Mouse (Mus musculus) cerebellum, adult 8-10 months (tissue): ENCODE results near the gene Rdh19.
"Not testable (repeated sequence)": the region's sequence is repeated elsewhere in the genome, so short reads cannot be mapped to it uniquely, and the experiment has no call there.

ENCODE experiments used
- DNase-seq: peaks from one replicate; pipeline ENCODE4 v3.0.0; 2022

The Rdh19 gene

DNA sequence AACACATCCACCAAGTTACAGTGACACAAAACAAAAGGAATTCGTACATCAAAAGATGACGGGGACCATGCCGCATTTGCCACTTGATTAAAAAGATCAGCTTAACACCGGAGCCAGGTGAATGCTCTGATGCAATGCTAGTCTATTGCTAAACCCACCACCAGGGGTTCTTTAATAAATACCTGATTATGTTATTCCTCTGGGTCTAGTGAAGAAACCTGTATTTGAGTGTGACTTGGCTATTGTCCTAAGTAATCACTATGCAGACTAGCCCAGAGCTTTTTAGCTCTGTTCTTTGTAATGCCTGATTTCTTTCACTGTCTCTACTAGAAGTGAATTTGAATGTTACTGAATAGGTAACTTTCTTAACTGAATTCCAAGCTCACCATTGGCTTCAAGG is 31.3 kb downstream of the Rdh19 start:
- no peak for DNase-seq

DNA sequence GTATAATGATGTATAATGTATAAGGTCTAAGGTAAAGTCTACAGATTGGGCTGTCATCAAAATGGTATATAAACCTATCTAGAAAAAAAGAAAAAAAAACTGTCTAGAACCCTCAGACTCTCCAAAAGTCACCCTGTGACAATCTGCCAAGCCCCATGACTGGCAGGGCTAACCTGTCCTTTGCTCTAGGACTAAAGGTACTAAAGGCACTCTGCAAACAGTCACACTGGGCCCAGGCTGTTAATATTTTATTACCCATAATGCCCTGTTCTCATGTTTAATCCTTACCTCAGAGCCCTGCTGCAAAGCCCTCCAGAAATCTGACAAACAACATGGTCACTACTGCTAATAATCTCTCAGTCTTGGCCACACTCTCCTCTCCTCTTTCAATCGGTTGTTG is 36.8 kb downstream of the Rdh19 start:
- DNase-seq = no peak

DNA sequence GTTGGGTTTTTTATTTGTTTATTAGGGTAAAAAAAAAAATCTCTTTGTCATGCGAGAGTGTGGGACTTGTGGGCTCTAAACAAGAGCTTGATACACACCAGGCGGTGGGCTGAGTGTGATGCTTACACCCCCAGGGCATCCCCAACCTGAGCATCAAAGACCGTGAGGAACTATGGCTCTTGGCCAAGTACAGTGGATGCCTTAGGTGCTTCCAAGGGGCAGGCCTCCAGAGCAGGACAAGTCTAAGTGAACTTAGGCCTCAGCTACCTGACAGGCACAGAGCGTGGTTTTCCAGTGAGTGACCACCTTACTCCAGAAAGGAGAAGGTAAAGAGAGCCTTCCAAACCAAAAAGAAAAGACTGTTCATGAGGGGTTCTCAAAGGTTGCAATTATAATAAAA is 37.2 kb downstream of the Rdh19 start:
- DNase-seq = no peak

DNA sequence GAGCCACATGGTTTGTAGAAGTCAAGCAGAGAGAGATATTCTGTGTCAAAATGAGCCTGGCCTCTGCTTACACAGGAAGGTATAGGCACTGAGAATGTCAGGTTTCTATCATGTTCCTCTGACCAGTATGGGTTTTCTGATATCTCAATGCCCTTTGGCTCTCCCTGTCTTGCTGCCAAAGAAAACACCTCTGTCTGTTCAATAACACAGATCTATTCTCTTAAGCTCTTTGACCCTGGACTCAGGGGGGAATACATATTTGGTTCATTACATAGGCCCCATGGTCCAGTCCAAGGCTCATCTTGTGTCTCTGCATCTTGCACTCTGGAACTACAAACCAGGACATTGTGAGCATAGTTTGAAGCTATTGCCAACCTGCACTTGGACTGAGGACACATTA is 38.9 kb downstream of the Rdh19 start, which contains the start of gene Rdh7:
TSS of gene Rdh7 (minus strand) at position 213 of the 400 bp plus-strand sequence.
- DNase-seq = no peak

DNA sequence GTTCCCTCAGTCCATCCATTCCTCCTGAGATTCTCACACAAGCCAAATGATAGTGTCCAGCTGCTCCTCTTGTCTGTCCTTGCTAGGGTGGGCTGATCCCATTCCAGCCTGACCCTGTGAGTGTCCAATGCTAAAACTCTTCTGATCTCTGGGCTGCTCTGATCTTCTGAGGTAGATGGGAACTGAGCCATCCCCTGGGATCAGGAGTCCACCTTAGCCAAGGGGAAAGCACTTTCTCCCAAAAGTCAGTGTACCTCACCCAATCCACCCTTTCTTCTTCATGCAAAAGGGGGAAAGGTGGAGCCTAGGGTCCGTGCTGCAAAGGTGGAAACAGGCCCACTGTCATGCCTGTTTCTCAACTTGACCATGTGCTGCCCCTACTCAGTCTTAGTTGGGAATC is 41.8 kb downstream of the Rdh19 start:
- DNase-seq = no peak

DNA sequence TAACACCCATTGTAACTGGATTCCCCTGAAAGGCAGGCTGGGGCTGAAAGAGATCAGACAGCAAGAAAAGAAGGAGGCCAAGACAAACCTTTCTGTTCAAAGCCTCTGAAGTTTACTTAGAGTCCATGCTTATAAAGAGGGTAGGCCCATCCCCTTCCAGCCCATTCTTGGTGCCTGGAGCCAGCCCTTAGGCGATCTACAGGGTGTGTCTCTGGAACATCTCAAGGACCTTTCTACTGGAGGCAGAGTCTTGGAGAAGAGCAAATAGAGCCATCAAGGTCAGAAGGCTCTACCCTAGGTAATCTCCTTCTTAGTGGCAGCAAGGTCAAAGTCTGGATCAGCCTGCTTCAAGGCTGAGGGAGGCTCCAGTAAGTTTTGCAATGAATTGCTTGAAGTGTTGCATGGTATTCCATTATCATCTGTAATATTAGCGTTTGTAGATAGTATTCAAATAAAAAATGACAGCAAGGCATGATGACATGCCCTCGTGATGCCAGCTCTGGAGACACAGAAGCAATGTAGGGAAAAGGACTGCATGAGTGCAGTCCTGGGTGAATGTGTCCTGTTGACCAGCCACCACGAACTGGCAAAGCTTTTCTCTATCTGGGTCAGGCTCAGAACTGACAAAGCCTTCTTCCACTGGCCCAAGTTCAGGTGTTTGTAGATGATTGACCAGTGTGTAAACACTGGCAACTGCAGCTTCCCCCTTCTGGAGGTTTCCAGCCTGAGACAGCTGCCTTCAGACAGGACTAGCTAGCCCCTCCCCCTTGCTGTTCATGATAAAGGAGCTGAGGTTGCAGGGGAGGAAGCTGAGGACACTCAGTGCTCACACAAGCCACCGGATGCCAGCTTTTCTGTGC is 43.7 kb downstream of the Rdh19 start:
- not testable (repeated sequence) for DNase-seq

DNA sequence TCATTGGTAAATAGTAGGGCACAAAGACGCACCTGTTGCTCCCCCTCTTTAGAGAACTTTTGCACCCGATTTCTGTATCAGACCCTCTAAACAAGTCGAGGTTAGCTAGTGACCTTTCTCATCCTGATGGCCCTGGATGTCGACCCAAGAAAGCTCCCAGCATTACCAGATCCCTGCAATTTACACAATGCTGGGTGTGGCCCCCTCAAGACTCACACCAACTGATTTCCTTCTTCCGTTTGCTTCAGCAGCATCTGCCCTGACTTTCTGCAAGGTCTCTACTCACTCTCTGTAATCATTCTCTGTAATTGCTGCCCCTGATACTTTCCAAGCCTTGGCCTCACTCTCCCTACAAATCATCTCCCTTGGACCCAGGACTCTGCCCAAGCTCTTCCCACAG is 47.0 kb downstream of the Rdh19 start:
- DNase-seq = no peak

DNA sequence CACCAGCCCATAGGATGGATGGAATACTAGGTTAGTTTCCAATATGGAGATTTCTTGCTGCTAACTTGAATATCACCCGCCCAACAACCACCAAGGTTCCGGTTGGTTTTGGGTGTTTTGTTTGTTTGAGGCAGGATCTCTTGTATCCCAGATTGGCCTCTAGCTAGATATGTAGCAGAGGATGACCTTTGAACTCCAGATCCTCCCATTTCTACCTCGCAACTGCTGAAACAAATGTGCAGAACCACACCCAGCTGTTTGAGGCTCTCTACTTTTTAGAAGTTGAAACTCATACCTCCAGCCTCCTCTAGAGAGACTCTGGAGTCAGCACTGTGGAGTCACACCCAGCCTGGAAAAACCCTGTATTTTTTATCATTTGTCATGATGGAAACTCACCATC is 47.8 kb downstream of the Rdh19 start:
- DNase-seq = no peak

DNA sequence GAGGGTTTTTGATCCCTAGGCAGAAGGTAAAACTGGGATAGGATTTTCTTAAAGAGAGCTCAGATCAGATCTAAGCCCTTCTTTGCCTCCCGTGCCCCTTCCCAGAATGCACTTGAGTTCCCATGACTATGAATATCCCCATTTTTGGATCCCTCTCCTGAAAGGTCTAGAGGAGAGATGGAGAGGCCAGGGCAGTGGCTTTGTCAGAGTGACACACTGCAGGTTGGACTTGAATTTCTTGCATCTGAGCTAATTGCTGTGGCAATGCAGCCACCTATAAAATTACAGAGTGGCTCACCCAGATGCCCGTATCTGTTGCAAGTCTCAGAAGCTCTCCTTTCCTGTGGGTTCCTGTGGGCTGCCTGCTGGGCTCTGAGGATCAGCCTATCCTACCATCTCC is 48.5 kb downstream of the Rdh19 start, which contains the start of gene Sdr9c7:
TSS of gene Sdr9c7 (plus strand) at position 301 of the 400 bp plus-strand sequence.
- no peak for DNase-seq

DNA sequence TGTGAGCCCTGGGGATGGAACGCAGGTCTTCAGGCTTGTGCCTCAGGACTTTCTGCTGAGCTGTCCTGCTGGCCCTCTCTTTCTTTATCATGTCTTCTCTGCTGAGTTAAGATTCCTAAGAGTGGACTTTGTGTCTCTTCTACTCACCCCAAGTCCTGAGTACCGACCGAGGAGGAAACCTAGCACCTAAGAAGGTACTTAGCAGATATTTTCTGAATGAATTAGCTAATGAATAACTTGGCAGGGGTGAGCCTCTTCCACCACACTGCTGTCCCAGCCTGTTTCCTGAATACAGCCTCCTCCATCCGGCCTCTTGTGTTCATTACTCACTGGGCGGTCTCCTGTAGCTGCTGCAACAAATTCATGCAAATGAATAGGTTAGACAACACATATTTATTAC is 50.1 kb downstream of the Rdh19 start:
- no peak for DNase-seq

DNA sequence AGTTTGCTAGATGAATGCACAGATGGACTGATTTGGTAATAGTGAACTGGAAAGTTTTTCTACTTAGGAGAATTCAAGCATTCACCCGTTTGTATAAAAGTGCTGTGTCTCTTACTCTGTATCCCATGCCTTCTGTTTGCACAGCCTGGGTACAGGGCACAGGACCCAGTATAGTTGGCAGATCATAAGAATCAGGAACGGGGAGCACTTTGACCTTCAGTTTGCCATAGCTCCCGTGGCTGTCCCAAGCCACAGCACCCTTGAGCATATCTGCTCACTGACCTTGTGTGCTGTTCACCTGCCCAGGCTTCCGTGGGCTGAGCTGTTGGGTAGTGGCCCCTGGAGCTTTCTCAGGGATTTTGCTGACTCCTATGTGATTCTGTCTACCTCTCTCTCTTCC is 52.0 kb downstream of the Rdh19 start:
- DNase-seq = no peak

DNA sequence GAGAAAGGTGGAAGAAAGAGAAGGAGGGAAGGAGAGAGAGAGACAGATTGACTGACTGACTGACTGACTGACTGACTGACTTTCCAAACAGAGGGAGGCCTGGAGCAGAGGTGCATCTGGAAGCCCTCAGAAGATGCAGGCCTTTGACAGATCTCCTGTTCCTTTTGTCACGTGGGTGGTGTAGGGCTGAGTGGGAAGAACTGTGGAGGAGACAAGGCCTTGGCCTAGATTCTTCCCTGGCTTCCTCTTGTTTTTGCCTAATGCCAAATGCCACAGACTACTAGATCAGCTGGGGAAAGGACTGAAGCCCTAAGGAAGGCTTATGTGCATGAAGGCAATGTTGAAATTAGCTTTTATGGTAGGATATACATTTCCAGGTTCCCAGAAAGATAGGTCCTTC is 53.4 kb downstream of the Rdh19 start:
- DNase-seq = no peak

DNA sequence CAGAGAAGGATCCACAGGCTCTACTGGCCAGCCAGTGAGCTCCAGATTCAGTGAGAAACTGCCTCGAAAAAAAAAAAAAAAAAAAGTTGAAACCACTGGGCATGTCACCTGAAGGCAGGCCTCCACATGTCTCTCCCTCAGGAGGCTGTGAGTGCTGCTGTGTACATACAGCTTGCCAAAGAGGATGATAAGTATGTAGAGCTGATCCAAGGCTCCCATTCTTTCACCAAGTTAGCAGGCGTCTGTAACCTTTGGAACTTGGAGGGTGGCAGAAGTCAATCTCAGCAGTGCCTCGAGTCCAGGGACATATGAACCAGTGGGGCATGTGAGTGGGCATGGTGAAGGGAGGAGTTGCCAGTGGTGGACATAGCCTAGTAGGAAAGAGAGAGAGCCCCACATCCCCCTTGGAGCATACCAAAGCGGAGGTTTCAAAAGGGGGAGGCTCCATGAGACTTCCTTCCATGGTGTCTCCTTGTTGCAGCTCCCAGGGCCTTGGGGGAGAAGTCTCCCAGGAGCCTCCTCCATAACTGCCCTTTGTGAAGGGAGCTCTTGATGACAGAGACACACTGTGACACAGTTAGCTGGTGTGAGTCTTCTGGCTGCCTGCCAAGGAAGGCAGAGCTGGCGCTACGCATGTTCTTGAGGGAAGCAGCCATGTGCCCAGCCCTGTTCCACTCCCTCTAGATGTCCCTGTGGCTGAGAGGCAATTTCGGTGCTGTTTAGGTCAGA is 55.2 kb downstream of the Rdh19 start:
- no peak for DNase-seq

DNA sequence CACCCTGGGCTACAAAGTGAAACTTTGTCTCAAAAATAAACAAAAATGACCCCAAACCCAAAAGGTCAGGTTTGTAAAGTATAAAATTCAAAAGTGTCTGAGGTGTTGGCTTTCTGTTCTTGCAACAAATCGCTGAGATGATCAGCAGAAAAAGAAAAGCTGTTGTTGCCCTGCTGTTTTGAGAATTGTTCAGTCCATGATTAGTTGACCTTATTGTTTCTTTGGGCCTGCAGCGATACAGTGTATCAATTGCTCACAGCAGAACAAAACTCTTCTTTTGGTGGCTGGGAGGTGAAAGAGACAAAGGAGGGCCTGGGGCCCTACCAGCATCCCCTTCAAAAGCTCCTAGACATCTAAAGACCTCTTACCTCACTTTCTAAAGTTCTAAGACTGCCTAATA is 56.4 kb downstream of the Rdh19 start:
- DNase-seq = no peak

DNA sequence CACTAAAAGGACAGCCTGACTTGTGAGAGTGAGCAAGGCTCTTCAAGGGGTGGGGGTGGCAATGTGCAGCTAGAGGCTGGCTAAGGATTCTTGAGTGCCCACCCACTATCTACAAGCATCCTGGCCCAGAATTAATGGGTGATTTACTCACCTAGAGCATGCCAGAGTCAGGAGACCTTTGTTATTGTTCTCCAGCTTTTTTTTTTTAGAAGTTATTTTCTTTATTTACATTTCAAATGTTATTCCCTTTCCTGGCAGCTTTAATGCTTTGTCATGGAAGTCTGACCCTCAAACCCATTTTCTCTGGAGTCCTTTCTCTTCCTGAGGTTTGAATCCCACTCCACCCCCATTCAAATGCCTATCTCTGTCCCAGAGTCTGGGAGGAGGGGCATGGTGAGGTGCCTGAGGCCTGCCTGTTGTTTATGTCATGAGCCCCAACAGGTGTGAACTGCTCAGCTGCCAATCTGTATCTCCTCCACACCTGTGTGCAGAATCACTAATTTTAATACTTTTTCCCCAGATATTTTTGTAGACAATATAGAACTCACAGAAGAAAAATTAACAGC is 57.7 kb downstream of the Rdh19 start:
- DNase-seq = no peak
